Mouse (Mus musculus) testis, adult 10 weeks (tissue): ENCODE results near the gene Ceacam1. TPM values are rescaled to one million over a fixed set of nuclear protein-coding genes. Genes with fewer than 3 reads are reported as not detected.

Experiments used
- polyA plus RNA-seq: library from polyadenylated mRNA; stranded (reverse); fragments of 350-450 nt; fragmentation: Illumina TruSeq; extraction: RNeasy Lipid Tissue Mini Kit (QIAGEN cat#74804); gene quantifications from one replicate; pipeline ENCODE4 v1.2.3, GENCODE M21; 2014; ENCODE audit warnings: low read depth, low replicate concordance

Ceacam1 gene
- 0.53 TPM for polyA plus RNA-seq

DNA sequence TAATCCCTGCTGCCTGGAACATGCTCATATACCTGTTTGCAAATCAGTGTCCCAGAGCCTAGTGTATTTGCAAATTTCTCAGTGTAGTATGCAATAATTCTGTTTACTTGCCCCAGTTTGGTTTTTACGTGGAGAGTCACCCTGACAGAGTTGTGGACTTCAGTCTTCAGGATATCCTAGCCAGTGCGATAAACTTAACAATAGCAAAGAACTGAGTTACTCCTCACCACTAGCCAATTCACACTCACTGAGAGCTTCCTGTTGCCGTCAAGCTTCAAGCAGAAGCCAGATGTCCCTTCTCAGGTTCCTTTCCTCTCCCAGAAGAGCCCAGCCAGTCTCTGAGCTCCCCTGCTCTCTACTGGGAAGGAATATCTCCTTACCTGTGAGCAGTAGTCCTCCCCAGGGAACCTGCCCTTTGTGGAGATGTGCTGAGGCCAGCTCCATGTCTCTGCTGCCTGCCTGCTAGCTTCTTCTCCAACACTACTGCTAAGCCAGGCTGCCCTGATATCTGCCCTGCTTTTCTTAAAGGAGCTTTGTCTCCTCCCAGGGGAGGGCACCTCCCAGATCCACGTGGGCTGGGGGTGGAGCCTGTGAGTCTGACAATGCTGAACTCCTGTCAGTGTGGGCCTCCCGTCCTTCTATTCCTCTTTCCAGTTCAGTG, at the start of gene Ceacam1:
TSS of gene Ceacam1 (minus strand) at position 513 of the 661 bp plus-strand sequence.

GRCm38 (mm10) chr7:25412833-25413441, 64.5 kb downstream of the Ceacam1 start, which contains the start of gene Cxcl17:
Gene Cxcl17, minus strand, starts transcription at chr7:25412886.

Other genes starting within 250 kb of the Ceacam1 start
- 10.8 TPM for gene Gsk3a, start 239.8 kb downstream of the Ceacam1 start, polyA plus RNA-seq
- gene Erf, start 226.8 kb downstream of the Ceacam1 start, polyA plus RNA-seq: 2.1 TPM
- gene Cic, start 209.9 kb downstream of the Ceacam1 start, polyA plus RNA-seq: 10.1 TPM
- gene Pafah1b3, start 179.6 kb downstream of the Ceacam1 start, polyA plus RNA-seq: 1.5 TPM
- gene Prr19, start 176.2 kb downstream of the Ceacam1 start, polyA plus RNA-seq: 2.0 TPM
- gene Tmem145, start 171.5 kb downstream of the Ceacam1 start, polyA plus RNA-seq: 0.10 TPM
- gene Megf8, start 160.4 kb downstream of the Ceacam1 start, polyA plus RNA-seq: 0.67 TPM
- not detected for gene Cnfn, start 107.9 kb downstream of the Ceacam1 start, polyA plus RNA-seq
- gene Lipe, start 78.9 kb downstream of the Ceacam1 start, polyA plus RNA-seq: 327 TPM
- not detected for gene Cxcl17, start 64.7 kb downstream of the Ceacam1 start, polyA plus RNA-seq
- gene Ceacam2, start 62.3 kb upstream of the Ceacam1 start, polyA plus RNA-seq: 39.4 TPM
- not detected for gene Erich4, start 138.3 kb upstream of the Ceacam1 start, polyA plus RNA-seq
- 19.2 TPM for gene Dmac2, start 141.8 kb upstream of the Ceacam1 start, polyA plus RNA-seq
- not detected for gene B3gnt8, start 149.1 kb upstream of the Ceacam1 start, polyA plus RNA-seq
- 0.56 TPM for gene Bckdha, start 181.4 kb upstream of the Ceacam1 start, polyA plus RNA-seq
- gene Exosc5, start 181.6 kb upstream of the Ceacam1 start, polyA plus RNA-seq: 16.7 TPM
- 0.13 TPM for gene Tmem91, start 197.6 kb upstream of the Ceacam1 start, polyA plus RNA-seq
- 0.28 TPM for gene B9d2, start 203.2 kb upstream of the Ceacam1 start, polyA plus RNA-seq
- gene Tgfb1, start 209.4 kb upstream of the Ceacam1 start, polyA plus RNA-seq: 1.9 TPM
- gene Ccdc97, start 241.5 kb upstream of the Ceacam1 start, polyA plus RNA-seq: 4.0 TPM